Mouse (Mus musculus) megakaryocyte-erythroid progenitor cell, adult 5-6 weeks (primary cell): ENCODE measurements around the gene Rps27rt. TPM values are rescaled to one million over a fixed set of nuclear protein-coding genes. Genes with fewer than 3 reads are reported as not detected.
A peak's percentile ranks its signal among the peaks of the same experiment; 100 is the strongest.
"Not testable (repeated sequence)": the region's sequence is repeated elsewhere in the genome, so short reads cannot be mapped to it uniquely, and the experiment has no call there.

ENCODE experiments used
- ATAC-seq: replicated peaks from 2 replicates; pipeline ENCODE4 v1.8.0; 2016; ENCODE audit warnings: mild to moderate bottlenecking, inconsistent platforms; ENCODE audit not compliant: severe bottlenecking, poor library complexity, low FRiP score, low TSS enrichment
- total RNA-seq, 2 experiments: library from RNA; stranded (forward) in 1 of 2; stranded (reverse) in 1 of 2; fragments of 200-1000, 215-1000 nt in 1 of 2; fragments of >200 nt in 1 of 2; fragmentation: Nextera tagmentation in 1 of 2; gene quantifications; 2 replicates each; pipeline ENCODE4 v1.2.3; 2014 to 2017

The Rps27rt gene
- total RNA-seq, 2 experiments from 2014 or later, result 148 to 358 TPM

GRCm38 (mm10) chr9:114988029-114988428 lies 5.5 kb upstream of the Rps27rt start:
- no peak for ATAC-seq

DNA sequence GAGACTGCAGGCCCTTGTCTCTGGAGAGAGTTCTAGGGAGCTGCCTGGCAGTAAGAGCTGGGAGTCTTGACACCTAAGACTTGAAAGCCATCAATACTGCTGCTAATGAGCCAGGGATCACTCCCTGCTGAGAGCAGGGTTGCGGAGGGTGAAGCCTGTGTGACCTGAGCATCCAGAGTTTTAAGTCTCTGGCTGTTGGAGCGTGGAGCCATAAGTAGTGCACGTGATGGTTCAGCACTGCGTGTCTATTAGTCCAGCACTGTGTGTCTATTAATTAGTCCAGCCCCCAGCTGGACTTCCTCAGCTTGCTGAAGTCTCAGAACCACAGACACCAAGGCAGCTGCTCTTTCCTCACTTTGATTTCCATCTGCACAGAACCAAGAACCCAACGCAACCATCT lies 3.8 kb upstream of the Rps27rt start:
- ATAC-seq, result no peak

DNA sequence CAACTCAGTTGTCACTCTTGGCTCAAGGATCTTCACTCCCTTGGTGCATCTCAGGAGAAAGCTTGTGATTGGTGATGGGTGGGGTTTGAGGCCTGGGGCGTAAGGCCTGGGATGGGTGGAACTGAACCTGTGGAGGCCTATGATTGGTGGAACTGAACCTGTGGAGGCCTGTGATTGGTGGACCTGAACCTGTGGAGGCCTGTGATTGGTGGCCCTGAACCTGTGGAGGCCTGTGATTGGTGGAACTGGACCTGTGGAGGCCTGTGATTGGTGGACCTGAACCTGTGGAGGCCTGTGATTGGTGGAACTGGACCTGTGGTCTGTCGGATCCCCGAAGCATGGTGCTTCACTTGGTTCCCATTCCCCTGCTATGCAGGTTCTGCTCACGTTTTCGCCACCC lies 3.2 kb upstream of the Rps27rt start:
- ATAC-seq, result no peak

DNA sequence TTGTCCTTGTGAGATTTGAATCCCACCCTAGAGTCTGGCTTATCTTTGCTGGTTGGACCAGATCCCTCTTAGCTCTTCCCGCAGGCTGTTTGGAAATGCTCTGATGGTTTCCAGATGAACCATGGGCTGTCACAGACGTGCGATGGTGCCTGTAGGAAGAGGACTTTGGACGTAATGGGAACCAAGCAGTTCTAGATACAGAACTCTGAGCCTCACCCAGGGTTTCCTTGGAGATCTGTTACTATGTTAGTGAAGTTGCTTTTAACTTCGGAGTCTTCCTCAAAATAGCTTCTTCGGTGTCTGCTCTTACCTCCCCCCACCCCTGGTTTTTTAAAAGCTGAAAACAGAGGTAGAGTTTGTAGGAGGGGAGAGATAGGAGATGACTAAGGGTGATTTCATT lies 2.6 kb downstream of the Rps27rt start:
- no peak for ATAC-seq

GRCm38 (mm10) chr9:114978281-114979111 lies 4.0 kb downstream of the Rps27rt start, which contains the start of gene Osbpl10:
Gene Osbpl10 (plus strand): TSS chr9:114978569.
- peak; percentile 68 for ATAC-seq

- no peak for ATAC-seq
Measured at GRCm38 (mm10) chr9:114977461-114978280, 4.9 kb downstream of the Rps27rt start.

DNA sequence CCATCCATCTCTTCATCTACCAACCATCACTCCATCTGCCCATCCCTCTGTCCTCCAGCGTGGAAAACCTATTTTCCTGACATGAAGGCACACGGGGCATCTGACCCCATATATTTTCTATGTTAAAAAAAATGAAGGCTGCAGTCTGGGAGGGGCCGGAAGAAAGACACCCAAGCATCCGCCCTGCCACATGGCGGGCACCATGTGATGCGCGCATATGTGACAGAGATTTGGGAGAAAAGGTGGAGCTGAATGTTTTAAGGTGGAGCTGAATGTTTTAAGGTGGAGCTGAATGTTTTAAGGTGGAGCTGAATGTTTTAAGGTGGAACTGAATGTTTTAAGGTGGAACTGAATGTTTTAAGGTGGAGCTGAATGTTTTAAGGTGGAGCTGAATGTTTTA lies 16.3 kb downstream of the Rps27rt start:
- ATAC-seq, result not testable (repeated sequence)

GRCm38 (mm10) chr9:114964093-114964492 lies 18.4 kb downstream of the Rps27rt start:
- ATAC-seq, result no peak

- ATAC-seq, result no peak
Measured at GRCm38 (mm10) chr9:114960844-114961243, 21.7 kb downstream of the Rps27rt start.

GRCm38 (mm10) chr9:114960043-114960789 lies 22.3 kb downstream of the Rps27rt start:
- no peak for ATAC-seq

- ATAC-seq, result peak; percentile 76
Measured at GRCm38 (mm10) chr9:114956945-114957344, 25.6 kb downstream of the Rps27rt start.

DNA sequence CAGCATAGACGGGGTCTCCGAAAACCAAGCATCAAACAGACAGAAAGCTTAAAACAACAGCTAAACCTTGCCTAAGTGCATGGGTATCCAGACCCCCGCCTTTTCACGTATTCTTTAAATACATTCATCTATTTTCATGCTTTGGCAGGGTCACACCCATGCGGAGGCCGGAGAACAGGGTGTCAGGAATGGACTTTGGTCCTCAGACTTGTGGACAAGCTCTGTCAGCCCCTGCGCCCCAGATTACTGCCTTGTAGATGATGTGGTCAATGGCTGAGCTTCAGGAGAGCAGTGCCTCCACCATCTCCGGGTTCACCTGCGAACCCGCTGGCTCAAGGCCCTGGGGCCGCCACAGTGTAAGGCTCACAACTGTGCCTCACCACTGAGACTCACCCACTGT lies 27.2 kb downstream of the Rps27rt start:
- no peak for ATAC-seq

DNA sequence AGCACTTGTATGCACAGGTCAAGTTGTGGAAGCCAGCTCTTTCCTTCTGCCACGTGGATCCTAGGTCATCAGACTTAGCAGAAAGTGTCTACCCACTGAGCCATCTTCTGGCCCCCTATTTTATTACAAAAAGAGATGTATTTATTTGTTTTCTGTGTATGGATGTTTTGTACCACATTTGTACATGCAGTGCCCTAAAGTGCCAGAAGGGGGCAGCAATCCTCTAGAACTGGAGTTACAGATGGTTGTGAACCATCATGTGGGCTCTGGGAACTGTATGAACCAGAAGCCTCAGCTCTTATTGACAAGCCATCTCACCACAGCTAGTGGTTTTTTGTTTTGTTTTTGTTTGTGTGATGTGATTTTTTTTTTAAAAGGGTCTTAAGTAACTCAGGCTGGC lies 29.7 kb downstream of the Rps27rt start:
- no peak for ATAC-seq

DNA sequence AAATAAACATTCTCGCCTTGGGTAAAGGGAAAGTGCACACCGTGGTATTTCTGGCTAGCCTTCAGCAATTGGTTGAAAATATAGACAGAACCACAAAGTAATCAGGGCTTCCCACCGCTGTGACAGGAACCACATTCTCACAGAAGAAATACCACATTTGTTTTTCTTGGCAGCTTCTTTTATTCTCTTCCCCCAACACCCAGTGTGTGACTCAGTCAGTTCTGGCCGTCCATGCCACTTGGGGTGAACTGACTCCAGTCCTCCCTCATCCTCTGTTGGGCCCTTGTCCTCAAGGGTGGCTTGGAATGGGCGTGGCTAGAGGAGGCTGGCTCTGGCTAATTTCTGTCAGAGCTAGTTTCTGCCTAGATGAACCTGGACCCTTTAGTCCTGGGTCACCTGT lies 34.1 kb downstream of the Rps27rt start:
- peak; percentile 73 for ATAC-seq

DNA sequence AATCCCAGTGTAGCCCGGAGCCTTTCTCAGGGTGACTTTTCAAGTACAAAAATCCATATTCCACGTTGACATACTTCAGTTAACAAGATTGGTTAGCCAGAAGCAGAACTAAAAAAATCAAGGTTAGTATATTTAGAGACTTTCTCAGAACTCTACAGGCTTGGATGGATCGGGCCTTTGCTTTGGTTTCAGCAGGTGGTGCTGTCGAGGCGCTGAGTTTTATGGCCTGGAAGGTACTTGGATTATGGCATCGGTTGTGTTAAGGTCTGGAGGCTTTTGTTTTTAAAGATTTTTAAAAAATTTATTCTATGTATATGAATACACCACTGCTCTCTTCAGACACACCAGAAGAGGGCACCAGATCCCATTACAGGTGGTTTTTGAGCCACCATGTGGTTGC lies 37.0 kb downstream of the Rps27rt start:
- no peak for ATAC-seq

DNA sequence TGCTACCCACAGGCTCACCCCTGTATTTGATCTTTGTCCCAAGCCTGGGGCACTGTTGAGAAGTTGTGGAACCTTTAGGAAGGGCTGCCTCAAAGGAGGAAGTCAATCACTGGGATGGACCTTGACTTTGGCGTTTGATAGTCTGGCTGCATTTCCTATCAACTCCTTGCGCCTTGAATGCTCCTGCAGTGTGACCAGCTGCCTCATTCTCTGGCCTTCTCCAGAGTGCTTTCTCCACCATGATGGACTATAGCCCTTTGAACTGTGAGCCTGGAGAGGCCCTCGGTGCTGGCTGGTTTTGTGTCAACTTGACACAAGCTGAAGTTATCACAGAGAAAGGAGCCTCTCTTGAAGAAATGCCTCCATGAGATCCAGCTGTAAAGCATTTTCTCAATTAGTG lies 37.9 kb downstream of the Rps27rt start:
- ATAC-seq, result no peak

DNA sequence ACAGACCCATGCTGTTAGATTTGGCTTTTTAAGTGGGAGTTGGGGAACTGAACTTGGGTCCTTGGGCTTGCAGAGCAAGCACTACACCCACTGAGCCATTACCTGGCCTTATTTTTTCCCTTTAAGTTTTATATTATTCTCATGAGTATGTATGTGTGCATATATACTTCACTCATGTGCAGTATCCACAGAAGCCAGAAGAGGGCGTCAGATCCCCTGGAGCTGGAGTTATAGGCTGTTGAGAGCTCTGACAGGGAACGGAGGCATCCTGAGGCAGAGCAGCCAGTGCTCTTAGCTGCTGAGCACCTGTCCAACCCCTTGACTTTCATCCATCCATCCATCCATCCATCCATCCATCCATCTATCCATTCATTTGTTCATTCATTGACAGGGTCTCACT lies 45.9 kb downstream of the Rps27rt start:
- no peak for ATAC-seq

DNA sequence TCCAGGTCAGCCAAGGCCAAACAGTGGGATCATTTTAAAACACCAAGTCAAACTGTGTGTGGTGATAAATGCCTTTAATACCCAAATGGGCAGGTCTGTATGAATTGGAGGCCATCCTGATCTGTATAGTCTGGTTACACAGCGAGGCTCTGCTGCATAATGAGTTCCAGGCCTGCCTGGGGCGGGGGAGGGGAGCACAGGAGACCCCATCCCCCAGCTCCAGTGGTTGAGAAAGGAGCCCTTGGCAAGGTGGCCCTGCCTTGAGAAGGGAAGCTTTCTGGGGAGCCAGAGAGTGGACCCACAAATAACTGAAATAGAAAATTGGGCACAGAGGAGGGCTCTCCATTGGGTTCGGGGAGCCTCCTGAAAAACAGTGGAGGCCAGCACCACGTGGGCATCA lies 47.2 kb downstream of the Rps27rt start:
- no peak for ATAC-seq

DNA sequence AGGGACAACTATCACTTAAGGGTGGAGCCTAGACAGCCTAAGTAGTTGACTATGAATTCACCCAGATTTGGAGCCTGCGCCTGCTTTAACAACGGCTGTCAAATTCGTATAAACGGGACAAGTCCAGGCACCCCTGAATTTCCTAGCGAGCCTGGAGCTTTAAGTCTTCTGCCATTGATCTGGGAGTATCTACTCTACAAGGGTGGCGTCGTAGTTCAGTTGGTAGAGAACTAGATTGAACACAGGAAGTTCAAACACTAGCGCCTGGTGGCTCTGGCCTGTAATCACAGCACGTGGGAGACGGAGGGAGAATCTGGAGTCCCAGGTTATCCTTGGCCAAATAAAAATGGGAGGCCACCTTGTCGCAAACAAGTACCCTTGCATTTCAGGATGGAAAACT lies 48.3 kb downstream of the Rps27rt start:
- ATAC-seq, result peak; percentile 26

- ATAC-seq, result peak; percentile 96
Measured at GRCm38 (mm10) chr9:114933723-114934171, 48.8 kb downstream of the Rps27rt start, which contains the start of gene Gpd1l. Gene Gpd1l (minus strand): TSS chr9:114933987.
